Mouse (Mus musculus) megakaryocyte, adult 5-6 weeks (primary cell): Measurements from ENCODE around the gene Fam53a. TPM values are rescaled to one million over a fixed set of nuclear protein-coding genes. Genes with fewer than 3 reads are reported as not detected.

Source experiments
- total RNA-seq, 2 experiments: library from RNA; stranded (forward) in 1 of 2; stranded (reverse) in 1 of 2; fragments of 153-499, 151-499 nt in 1 of 2; fragments of 221-1000, 200-1000 nt in 1 of 2; gene quantifications; 2 replicates each; pipeline versions ENCODE4 v1.2.3 to v1.2.4; 2015 to 2017

Gene Fam53a
- total RNA-seq, 2 experiments from 2014 or later, result 8.2 to 14.4 TPM

Other genes starting within 250 kb of the Fam53a start
- not detected in 2 replicates for gene Nkx1-1, start 195.7 kb downstream of the Fam53a start, total RNA-seq (2015)
- gene Nkx1-1, start 195.7 kb downstream of the Fam53a start, total RNA-seq (2017), result not detected in 2 replicates
- gene Gm9903, start 290 bp upstream of the Fam53a start, total RNA-seq (2015), result 0.32 and 0.36 TPM in 2 replicates
- 0.07 and 0.57 TPM in 2 replicates for gene Gm9903, start 290 bp upstream of the Fam53a start, total RNA-seq (2017)
- 215 and 221 TPM in 2 replicates for gene Slbp, start 22.9 kb upstream of the Fam53a start, total RNA-seq (2015)
- 234 and 254 TPM in 2 replicates for gene Slbp, start 22.9 kb upstream of the Fam53a start, total RNA-seq (2017)
- 162 and 163 TPM in 2 replicates for gene Tacc3, start 28.5 kb upstream of the Fam53a start, total RNA-seq (2015)
- 165 and 193 TPM in 2 replicates for gene Tacc3, start 28.5 kb upstream of the Fam53a start, total RNA-seq (2017)
- 14.4 and 16.5 TPM in 2 replicates for gene Tmem129, start 28.8 kb upstream of the Fam53a start, total RNA-seq (2015)
- 14.4 and 15.0 TPM in 2 replicates for gene Tmem129, start 28.8 kb upstream of the Fam53a start, total RNA-seq (2017)
- gene Fgfr3, start 92.0 kb upstream of the Fam53a start, total RNA-seq (2015), result 0.30 TPM in 1 of 2 replicates, not detected in the other
- gene Fgfr3, start 92.0 kb upstream of the Fam53a start, total RNA-seq (2017), result not detected in 2 replicates
- gene Letm1, start 153.2 kb upstream of the Fam53a start, total RNA-seq (2015), result 12.7 and 15.3 TPM in 2 replicates
- gene Letm1, start 153.2 kb upstream of the Fam53a start, total RNA-seq (2017), result 17.0 and 19.8 TPM in 2 replicates
- 49.9 and 61.0 TPM in 2 replicates for gene Nsd2, start 191.1 kb upstream of the Fam53a start, total RNA-seq (2015)
- 88.7 and 89.6 TPM in 2 replicates for gene Nsd2, start 191.1 kb upstream of the Fam53a start, total RNA-seq (2017)